Mouse (Mus musculus) monocyte, adult 5-6 weeks (primary cell): Measurements from ENCODE around the gene Arhgap8. TPM values are rescaled to one million over a fixed set of nuclear protein-coding genes. Genes with fewer than 3 reads are reported as not detected.
"Not testable (repeated sequence)": the region's sequence is repeated elsewhere in the genome, so short reads cannot be mapped to it uniquely, and the experiment has no call there.

Experiments used
- ATAC-seq: fragments of 153-309, 156-312 bp; replicated peaks from 2 replicates; pipeline ENCODE4 v1.8.0; 2017; ENCODE audit warnings: mild to moderate bottlenecking; ENCODE audit not compliant: low TSS enrichment, insufficient number of reproducible peaks, severe bottlenecking, poor library complexity, low FRiP score
- total RNA-seq: library from RNA; stranded (forward); fragments of 200-1000, 200-491, 200-594 nt; gene quantifications from 3 replicates; pipeline ENCODE4 v1.2.3, GENCODE M21; 2017

Gene Arhgap8
- total RNA-seq, 1 experiment from 2014 or later, result not detected

- ATAC-seq, result no peak
Measured at GRCm38 (mm10) chr15:84691513-84691912, 28.3 kb upstream of the Arhgap8 start.

- ATAC-seq, result no peak
Measured at GRCm38 (mm10) chr15:84692645-84693044, 27.2 kb upstream of the Arhgap8 start.

GRCm38 (mm10) chr15:84696021-84696420 is 23.8 kb upstream of the Arhgap8 start:
- ATAC-seq, result no peak

DNA sequence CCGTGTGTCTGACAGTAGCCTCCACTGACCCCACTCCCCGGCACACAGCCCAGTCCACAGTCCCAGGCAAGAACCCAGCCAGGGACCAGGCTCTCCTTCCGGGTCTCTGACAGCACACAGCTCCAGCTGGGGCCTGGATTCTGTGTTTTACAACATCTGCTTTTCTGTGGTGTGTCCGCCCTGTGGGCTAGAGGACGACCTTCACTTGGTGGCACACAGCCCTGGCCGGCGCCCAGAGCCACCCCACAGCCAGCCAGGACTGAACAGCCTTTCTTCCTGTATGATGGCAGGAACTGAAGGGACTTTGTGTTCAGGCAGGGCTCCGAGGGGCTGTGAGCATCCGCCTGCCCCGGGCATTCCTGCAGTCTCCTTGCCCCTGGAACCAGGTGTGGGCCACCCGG is 22.2 kb upstream of the Arhgap8 start:
- no peak for ATAC-seq

GRCm38 (mm10) chr15:84698189-84698588 is 21.7 kb upstream of the Arhgap8 start:
- no peak for ATAC-seq

- ATAC-seq, result 0 out of 2 replicates have a peak, but pooled peaks have one; percentile 38
Measured at GRCm38 (mm10) chr15:84700147-84700794, 19.6 kb upstream of the Arhgap8 start.

GRCm38 (mm10) chr15:84701947-84702346 is 17.9 kb upstream of the Arhgap8 start:
- no peak for ATAC-seq

DNA sequence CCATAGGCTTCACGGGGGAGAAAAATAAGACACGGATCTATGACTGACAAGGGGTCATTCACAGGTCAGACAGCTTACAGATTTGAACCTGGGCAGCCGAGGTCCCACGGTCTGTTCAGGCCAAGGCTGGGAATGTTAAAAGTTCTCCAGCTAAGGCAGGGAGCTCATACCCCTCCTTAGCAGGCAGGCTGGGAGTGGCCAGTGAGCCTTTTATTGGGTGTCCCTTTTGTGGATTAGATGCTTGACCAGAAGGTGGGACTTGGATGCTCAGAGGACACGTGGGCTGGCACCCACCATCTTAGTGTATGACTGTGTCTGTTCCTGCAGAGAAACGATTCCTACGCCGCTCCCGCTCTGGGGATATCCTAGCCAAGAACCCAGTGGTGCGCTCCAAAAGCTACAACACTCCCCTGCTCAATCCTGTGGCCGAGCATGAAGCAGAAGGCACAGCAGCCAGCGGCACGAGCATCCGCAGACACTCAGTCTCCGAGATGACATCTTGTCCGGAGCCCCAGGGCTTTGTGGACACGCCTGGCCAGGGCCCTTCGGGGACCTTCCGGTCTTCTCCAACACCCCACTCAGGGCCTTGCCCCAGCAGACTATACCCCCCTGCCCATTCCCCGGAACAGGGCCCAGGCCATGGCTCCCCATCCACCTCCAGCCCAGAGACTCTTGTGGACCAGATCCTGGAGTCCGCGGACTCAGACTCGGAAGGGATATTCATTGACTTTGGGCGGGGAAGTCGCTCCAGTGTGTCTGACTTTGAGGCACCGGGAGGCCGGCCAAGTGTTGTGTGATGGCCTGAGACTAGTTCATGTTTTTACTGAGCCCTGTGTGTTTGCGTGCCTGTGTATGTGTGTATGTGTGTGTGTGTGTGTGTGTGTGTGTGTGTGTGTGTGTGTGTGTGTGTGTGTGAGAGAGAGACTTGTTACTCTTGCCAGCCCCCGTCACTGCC is 17.2 kb upstream of the Arhgap8 start:
- no peak for ATAC-seq

DNA sequence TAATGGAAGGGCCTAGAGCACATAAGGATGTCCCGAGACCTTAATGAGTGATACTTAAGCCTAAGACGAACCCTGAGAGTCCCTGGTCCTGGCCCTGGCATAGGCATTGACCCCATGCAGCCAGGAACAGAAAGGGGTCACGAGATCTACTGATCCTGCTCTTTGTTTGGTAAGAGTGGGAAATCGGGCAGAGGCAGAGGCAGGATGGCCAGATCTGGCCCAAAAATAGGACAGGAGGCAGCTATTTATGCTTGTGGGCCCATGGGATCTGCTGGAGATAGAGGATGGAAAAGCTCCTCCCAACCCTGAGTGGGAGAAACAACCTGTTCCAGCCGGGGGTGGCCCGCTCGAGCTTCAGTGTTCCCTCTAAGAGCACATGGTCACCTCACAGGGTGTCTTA is 15.9 kb upstream of the Arhgap8 start:
- ATAC-seq, result no peak

DNA sequence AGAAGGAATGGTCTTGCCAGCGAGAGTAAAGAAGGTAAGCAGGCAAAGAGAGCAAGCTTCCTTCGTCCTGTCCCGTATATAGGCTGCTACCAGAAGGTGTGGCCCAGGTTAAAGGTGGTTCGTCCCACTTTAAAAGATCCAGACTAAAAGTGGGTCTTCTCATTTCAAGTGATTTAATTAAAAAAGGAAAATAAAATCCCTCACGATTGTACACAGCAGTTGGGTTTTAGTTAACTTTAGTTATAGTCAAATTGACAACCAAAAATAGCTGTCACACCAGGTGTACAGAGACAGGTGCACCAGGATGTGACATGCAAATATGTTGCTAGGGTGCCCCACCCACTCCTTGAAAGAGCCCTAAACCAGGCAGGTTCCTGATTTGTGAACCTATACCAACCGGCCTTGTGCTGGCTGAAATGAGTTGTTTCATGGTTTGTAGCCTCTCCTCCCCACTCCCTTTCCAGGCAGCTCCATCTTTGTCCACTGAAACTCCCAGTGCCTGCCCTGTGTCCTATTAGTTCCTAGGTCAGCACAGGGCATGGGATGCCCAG is 14.4 kb upstream of the Arhgap8 start:
- ATAC-seq, result no peak

- no peak for ATAC-seq
Measured at GRCm38 (mm10) chr15:84706983-84707619, 12.8 kb upstream of the Arhgap8 start.

DNA sequence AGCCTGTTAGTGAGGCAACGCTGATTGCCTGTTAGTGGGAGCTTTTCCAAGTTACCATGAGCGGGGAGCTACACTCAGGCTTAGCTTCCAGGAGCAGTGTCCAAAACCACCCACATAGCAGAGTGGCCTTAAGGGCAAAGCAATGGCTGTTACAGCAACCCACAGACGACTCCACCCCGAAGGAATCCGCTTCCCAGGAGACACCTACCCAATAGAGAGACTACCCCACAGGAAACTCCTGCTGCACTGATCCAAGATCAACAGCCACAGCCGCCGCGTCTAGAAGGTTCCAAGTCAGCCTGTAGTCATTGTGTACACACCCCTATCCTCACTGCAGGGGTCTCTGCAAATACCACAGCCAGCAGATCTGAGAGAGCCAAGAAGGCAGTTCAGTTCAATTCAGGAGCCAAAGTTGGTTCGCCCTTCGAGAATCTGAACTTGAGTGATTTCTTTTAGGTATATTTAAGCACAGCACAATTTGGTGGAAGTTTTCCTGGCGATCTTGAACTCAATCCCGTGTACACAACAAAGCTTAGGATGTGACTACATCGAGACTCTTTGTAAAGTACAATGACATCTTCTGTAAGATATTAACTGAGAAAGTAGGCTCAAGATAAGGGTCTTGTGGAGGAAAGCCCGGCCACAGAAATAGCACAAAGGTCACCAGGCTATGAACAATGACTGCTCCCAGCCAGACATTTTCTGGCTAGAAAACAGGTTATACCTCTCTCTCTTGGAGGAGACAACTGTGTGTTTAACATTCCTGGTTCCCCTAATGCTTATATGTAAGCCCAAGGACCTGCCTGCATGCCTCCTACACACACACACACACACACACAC is 7.1 kb upstream of the Arhgap8 start:
- no peak for ATAC-seq

GRCm38 (mm10) chr15:84714730-84715129 is 5.1 kb upstream of the Arhgap8 start:
- ATAC-seq, result no peak

DNA sequence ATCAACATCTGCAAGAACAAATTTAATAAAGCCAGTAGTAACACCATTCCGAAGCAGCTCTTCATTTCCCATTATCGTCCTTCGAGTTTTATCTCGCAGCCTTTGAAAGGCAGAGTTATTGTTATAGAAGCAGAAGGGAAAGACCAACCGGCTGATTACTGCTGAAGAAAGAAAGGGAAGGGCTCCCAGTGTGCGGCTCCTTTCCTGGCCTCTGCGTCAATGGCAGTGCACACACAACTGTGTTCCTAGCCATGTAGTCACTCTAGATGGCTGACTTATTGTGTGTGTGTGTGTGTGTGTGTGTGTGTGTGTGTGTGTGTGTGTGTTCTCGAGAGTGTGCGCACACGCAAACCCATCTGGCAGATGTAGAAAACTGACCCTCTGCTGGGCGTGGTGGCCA is 4.7 kb upstream of the Arhgap8 start:
- ATAC-seq, result no peak

- ATAC-seq, result not testable (repeated sequence)
Measured at GRCm38 (mm10) chr15:84717570-84718270, 2.1 kb upstream of the Arhgap8 start.

- no peak for ATAC-seq
Measured at GRCm38 (mm10) chr15:84718785-84719184, 1.1 kb upstream of the Arhgap8 start.

GRCm38 (mm10) chr15:84720291-84721204 is 696 bp downstream of the Arhgap8 start:
- no peak for ATAC-seq
